Mouse (Mus musculus) liver, embryonic 11.5 days (tissue): ENCODE measurements around the gene Vps13a. TPM values are rescaled to one million over a fixed set of nuclear protein-coding genes. Genes with fewer than 3 reads are reported as not detected.

Experiments
- ATAC-seq: fragments of 200-750 bp; cut with Nextera tagmentation; replicated peaks from 2 replicates; pipeline ENCODE4 v1.8.0; 2017; ENCODE audit warnings: moderate number of reproducible peaks, mild to moderate bottlenecking, moderate TSS enrichment, moderate library complexity; ENCODE audit not compliant: low FRiP score
- DNase-seq: peaks from one replicate; pipeline ENCODE4 v3.0.0-alpha.2; 2017; ENCODE audit warnings: low spot score
- H3K27ac ChIP-seq: fragments of 300-500 bp; sonication (generic); 2 replicates; pipeline ENCODE4 v1.5.1; 2014; ENCODE audit warnings: mild to moderate bottlenecking, low read depth, low read length, control low read depth
- H3K27me3 ChIP-seq: fragments of 300-500 bp; sonication (generic); replicated peaks from 2 replicates; pipeline ENCODE4 v1.6.1; 2014; ENCODE audit warnings: low read length, mixed read lengths; ENCODE audit not compliant: control insufficient read depth, insufficient read depth
- H3K36me3 ChIP-seq: fragments of 300-500 bp; sonication (generic); 2 replicates; pipeline ENCODE4 v1.6.1; 2014; ENCODE audit warnings: mild to moderate bottlenecking, low read length, moderate library complexity, mixed read lengths; ENCODE audit not compliant: control insufficient read depth, insufficient read depth
- H3K4me1 ChIP-seq: fragments of 300-500 bp; sonication (generic); replicated peaks from 2 replicates; pipeline ENCODE4 v1.6.1; 2014; ENCODE audit warnings: low read length, mixed read lengths; ENCODE audit not compliant: control insufficient read depth, insufficient read depth
- H3K4me2 ChIP-seq: fragments of 300-500 bp; sonication (generic); 2 replicates; pipeline ENCODE4 v1.6.1; 2014; ENCODE audit warnings: mild to moderate bottlenecking, control low read depth, moderate library complexity
- H3K4me3 ChIP-seq: fragments of 300-500 bp; sonication (generic); 2 replicates; pipeline ENCODE4 v1.5.1; 2014; ENCODE audit warnings: low read depth, low read length, control low read depth
- H3K9ac ChIP-seq: fragments of 300-500 bp; sonication (generic); 2 replicates; pipeline ENCODE4 v1.6.1; 2014; ENCODE audit warnings: low read depth, low read length, control low read depth
- H3K9me3 ChIP-seq: fragments of 300-500 bp; sonication (generic); 2 replicates; pipeline ENCODE4 v1.6.1; 2016; ENCODE audit warnings: low read length, inconsistent platforms, mixed read lengths; ENCODE audit not compliant: control insufficient read depth
- WGBS: fragments of 180-500 bp; shearing (Covaris S2); extraction: QIAGEN DNeasy Blood & Tissue Kit; methylation state at CpG from one replicate; pipeline ENCODE4 v1.1.7; 2014; 5-methylcytosine and 5-hydroxymethylcytosine counted together
- polyA plus RNA-seq: library from polyadenylated mRNA; unstranded; fragments of >200 nt; fragmentation: Nextera tagmentation; extraction: Ambion mirVana; gene quantifications from 2 replicates; pipeline ENCODE4 v1.2.1, GENCODE M21; 2014

The Vps13a gene
- polyA plus RNA-seq, 1 experiment from 2014 or later, result 19.4 TPM

DNA sequence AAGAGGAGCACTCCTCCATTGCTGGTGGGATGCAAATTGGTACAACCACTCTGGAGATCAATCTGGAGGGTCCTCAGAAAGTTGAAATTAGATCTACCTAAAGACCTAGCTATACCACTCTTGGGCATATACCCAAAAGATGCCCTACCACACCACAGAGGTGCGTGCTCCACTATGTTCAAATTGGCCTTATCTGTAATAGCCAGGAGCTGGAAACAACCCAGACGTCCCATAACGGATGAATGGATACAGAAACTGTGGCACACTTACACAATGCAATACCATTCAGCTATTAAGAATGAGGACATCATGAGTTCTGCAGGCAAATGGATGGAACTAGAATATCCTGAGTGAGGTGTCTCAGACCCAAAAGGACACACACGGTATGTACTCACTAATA, 43.9 kb downstream of the Vps13a start:
- Histone ChIP-seq H3K9me3 (no peaks in the 10 kb centered on the region), H3K27me3 (no peaks in the 10 kb centered on the region), H3K36me3 (0 out of 2 replicates have a peak, but pooled peaks cover 2% of the 10 kb centered on the region), H3K4me2 (no peak overlapping the region), H3K9ac (no peak overlapping the region), H3K27ac (no peak overlapping the region), H3K4me1 (no peaks in the 10 kb centered on the region), H3K4me3 (no peak overlapping the region)
- ATAC-seq (no peak), DNase-seq (no peak)
- WGBS, result 85% methylated on average over 4 of the region's 4 CpGs

DNA sequence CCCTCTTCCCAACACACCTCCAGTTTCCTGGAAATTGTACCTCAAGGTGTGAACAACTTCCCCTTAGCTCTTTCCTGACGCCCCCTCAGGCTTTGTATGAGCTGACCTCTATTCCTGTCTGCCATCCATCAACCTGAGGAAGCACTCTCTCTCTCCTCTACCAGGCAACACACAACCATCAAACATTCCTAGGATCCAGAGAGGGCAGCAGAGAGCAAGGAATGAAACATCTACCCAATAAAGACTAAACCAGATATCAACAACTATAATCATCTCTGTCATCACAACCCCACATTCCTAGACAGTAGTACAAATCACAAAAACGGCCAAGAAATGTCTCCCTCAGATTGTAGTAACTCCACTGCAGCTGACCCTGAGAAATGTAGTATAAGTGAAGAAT, 52.0 kb downstream of the Vps13a start:
- no peaks in the 10 kb centered on the region for H3K9me3 ChIP-seq
- ATAC-seq (no peak), DNase-seq (no peak)
- H3K4me3 ChIP-seq, result no peak overlapping the region
- 0 out of 2 replicates have a peak, but pooled peaks cover 2% of the 10 kb centered on the region for H3K36me3 ChIP-seq
- no peak overlapping the region for H3K4me2 ChIP-seq
- H3K27me3 ChIP-seq, result no peaks in the 10 kb centered on the region
- no peak overlapping the region for H3K27ac ChIP-seq
- H3K4me1 ChIP-seq, result no peaks in the 10 kb centered on the region
- no peak overlapping the region for H3K9ac ChIP-seq
- 53% methylated on average over 2 of the region's 2 CpGs for WGBS

DNA sequence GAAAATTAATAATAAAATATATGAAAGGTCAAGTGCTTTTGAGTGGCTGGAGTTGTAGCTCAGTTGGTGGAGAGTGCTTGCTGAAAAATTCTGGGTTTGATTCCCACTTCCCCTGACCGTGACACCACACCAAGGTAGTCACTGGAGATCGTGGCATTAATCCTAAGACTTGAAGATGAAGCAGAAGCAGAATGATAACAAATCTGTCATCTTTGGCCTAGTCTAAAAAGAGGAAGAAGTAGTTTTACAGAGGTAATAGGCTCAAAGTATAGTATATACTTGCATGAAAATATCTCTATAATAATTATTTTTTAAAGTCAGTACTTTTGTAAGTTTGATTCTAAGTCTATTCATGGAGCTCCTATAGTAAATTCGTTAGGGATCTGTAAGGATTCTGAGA, 65.5 kb downstream of the Vps13a start:
- Histone ChIP-seq H3K4me3 (no peak overlapping the region), H3K27ac (no peak overlapping the region), H3K4me1 (no peaks in the 10 kb centered on the region), H3K9ac (no peak overlapping the region), H3K36me3 (peaks cover 3% of the 10 kb centered on the region; the same call in 1 of the 2 replicates), H3K27me3 (no peaks in the 10 kb centered on the region), H3K4me2 (no peak overlapping the region), H3K9me3 (no peaks in the 10 kb centered on the region)
- ATAC-seq, result no peak
- DNase-seq, result no peak
- 75% methylated on average over 3 of the region's 3 CpGs for WGBS

DNA sequence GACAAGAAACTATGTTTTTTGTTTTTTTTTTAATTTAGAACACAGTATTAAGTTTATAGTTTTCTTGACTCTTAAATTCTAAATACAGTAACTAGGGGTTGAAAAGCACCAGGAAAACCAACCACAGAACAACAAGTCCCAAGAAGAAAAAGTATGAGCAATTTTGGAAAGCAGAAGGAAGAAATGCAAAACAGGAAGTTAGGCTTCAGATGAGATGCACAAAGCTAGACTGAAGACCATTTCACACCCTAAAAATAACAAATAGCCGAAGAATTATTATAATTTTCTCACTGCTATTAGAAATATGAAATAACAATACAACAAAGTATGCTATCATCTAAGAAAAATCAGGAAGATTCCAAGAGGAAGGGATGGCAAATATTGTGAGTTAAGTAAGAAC, 78.9 kb downstream of the Vps13a start:
- Histone ChIP-seq H3K36me3 (no peaks in the 10 kb centered on the region), H3K9me3 (no peaks in the 10 kb centered on the region), H3K4me2 (no peak overlapping the region), H3K27ac (no peak overlapping the region), H3K27me3 (no peaks in the 10 kb centered on the region), H3K4me1 (no peaks in the 10 kb centered on the region), H3K9ac (no peak overlapping the region), H3K4me3 (no peak overlapping the region)
- no peak for ATAC-seq
- WGBS, result 76% methylated on average over 1 of the region's 1 CpGs
- DNase-seq, result no peak

DNA sequence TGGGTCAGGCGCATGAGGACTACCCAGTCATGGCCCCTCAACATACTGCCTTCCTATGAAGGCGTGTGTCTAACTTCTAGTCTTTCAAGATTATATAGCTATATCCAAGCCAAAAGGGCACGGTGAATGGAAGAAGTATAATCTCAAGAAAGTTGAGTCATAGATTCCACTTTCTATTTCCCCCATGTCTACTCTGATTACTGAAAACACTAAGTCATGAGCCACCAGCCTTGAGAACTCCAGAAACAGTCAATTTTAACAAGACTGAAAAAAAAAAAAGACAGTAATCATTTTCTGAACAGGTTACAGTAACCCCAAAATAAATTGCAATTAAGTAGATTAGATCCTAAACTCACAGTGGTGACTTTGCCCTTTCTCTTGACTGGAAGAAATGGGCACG, 95.8 kb downstream of the Vps13a start:
- 94% methylated on average over 4 of the region's 4 CpGs for WGBS
- Histone ChIP-seq H3K27ac (no peak overlapping the region), H3K27me3 (no peaks in the 10 kb centered on the region), H3K4me3 (no peak overlapping the region), H3K4me1 (no peaks in the 10 kb centered on the region), H3K36me3 (no peaks in the 10 kb centered on the region; the same call in 1 of the 2 replicates), H3K9me3 (no peaks in the 10 kb centered on the region), H3K9ac (no peak overlapping the region), H3K4me2 (no peak overlapping the region)
- no peak for ATAC-seq
- no peak for DNase-seq

DNA sequence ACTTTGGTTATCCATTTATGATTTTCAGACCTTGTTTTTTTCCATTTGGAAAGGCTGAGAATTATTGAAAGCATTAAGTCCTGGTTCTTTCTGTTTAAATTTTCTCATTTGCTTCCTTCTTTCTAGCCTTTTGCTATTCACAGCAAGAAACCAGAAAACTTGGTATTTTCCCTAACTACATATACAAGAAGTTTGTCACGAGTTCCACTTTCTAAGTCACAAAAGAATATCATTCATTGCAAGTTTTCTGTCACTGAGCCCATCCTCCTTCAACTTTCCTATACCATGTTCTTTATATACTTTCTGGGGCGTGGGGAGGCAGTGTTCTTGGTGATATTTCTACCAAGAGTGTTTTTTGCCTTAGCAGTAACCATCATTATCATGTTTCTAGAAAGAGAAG, 96.5 kb downstream of the Vps13a start:
- no peaks in the 10 kb centered on the region for H3K9me3 ChIP-seq
- H3K27me3 ChIP-seq, result no peaks in the 10 kb centered on the region
- no peak overlapping the region for H3K27ac ChIP-seq
- H3K9ac ChIP-seq, result no peak overlapping the region
- H3K4me2 ChIP-seq, result no peak overlapping the region
- H3K4me3 ChIP-seq, result no peak overlapping the region
- ATAC-seq, result no peak
- no peak for DNase-seq
- no peaks in the 10 kb centered on the region for H3K4me1 ChIP-seq
- WGBS, result 86% methylated on average over 2 of the region's 2 CpGs
- no peaks in the 10 kb centered on the region; the same call in 1 of the 2 replicates for H3K36me3 ChIP-seq

DNA sequence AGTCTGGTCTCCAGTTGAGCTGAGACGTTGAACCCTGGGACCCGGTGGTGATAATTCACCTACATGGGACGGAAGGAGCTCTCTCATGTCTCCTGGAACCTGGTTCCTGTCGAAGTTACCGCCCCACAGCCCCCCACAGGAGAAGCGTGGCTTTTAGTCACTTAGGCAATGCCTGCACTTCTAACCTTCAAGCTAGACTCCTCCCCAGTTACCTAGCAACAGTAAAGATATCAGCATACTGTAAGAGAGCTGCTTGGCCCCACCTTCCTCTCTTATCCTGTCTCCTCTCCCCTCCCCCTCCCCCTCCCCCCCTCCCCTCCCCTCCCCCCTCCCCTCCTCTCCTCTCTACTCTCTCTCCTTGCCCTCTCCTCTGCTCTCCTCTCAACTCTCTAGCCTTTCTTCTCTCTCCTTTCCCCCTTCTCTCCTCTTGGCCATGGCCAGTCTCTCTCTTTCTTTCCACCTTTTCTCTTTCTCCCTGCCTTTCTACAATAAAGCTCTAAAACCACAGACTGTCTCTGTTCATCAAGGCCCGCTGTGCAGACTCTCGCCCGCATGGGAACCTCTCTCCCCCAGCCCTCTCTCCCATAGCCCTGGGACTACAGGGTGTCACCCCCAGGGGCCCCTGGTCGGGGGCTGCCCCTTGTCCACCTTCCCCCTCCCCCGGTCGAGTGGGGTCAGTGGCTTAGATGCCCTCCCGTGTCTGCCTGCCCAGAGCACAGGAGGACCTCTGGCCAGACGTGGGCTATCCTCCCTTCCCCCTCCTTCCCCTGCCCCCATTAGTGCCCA, 154.9 kb downstream of the Vps13a start:
- Histone ChIP-seq H3K27ac (no peak overlapping the region), H3K9me3 (no peaks in the 10 kb centered on the region), H3K27me3 (no peaks in the 10 kb centered on the region), H3K9ac (no peak overlapping the region), H3K4me2 (peak overlapping the region; percentile 51), H3K36me3 (no peaks in the 10 kb centered on the region), H3K4me3 (no peak overlapping the region), H3K4me1 (peaks cover 6% of the 10 kb centered on the region)
- DNase-seq (no peak), ATAC-seq (peak; percentile 97)
- 18% methylated on average over 14 of the region's 14 CpGs for WGBS

DNA sequence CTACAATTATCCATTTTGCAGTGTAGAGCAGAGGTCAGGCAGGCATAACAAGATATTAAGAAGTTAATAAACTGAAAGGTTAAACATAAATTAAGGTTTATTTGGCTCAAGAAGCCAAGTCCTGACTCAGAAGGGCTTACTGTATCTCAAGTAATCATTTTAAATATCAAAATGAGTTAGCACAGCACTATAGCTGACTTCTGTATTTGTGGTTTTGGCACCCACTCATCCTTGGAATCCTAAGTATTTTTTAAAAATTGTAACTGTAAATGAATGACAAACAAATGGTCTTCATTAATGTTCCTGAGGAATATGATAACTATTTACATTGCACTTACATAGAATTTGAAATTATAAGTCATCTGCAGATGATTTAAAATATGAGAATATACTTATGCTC, 155.7 kb downstream of the Vps13a start:
- H3K9me3 ChIP-seq, result no peaks in the 10 kb centered on the region
- ATAC-seq (no peak), DNase-seq (no peak)
- H3K4me1 ChIP-seq, result peaks cover 6% of the 10 kb centered on the region
- H3K4me2 ChIP-seq, result no peak overlapping the region; the same call in 1 of the 2 replicates
- H3K36me3 ChIP-seq, result no peaks in the 10 kb centered on the region
- no peak overlapping the region for H3K9ac ChIP-seq
- no peak overlapping the region for H3K27ac ChIP-seq
- no peak overlapping the region for H3K4me3 ChIP-seq
- no peaks in the 10 kb centered on the region for H3K27me3 ChIP-seq

DNA sequence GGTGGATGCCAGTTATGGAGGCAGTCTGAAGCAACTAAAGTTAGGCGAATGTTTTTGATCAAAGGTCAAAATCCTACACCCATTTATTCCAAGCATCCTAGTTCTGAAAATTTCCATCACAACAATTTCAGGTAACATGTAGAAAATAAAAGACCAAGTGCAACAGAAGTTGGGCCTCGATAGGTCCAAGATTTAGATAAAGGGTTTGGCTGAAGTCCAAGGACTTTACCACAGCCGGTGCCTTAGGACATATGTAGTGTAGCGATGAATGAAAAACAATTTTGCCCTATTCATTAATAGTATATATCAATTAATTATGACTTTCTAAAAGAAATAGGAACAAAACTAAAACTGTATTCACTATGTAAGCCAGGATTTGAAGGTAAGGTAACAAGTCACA, 157.6 kb downstream of the Vps13a start:
- Histone ChIP-seq H3K4me3 (no peak overlapping the region), H3K9ac (no peak overlapping the region), H3K4me2 (no peak overlapping the region), H3K36me3 (no peaks in the 10 kb centered on the region), H3K9me3 (no peaks in the 10 kb centered on the region), H3K27me3 (no peaks in the 10 kb centered on the region), H3K4me1 (peaks cover 6% of the 10 kb centered on the region), H3K27ac (no peak overlapping the region)
- 89% methylated on average over 4 of the region's 4 CpGs for WGBS
- DNase-seq (no peak), ATAC-seq (no peak)
